Mouse (Mus musculus) stomach, postnatal 0 days (tissue): ENCODE data around the gene Dchs1. TPM values are rescaled to one million over a fixed set of nuclear protein-coding genes. Genes with fewer than 3 reads are reported as not detected.

Experiments used
- ATAC-seq: fragments of 200-750 bp; cut with Nextera tagmentation; 2 replicates; pipeline ENCODE4 v1.8.0; 2017; ENCODE audit not compliant: low FRiP score, low TSS enrichment
- DNase-seq: peaks from one replicate; pipeline ENCODE4 v3.0.0-alpha.2; 2016; ENCODE audit warnings: low spot score
- H3K27ac ChIP-seq: fragments of 300-500 bp; sonication (generic); replicated peaks from 2 replicates; pipeline ENCODE4 v1.5.1; 2014; ENCODE audit warnings: mild to moderate bottlenecking, control low read depth
- H3K27me3 ChIP-seq: fragments of 300-500 bp; sonication (generic); 2 replicates; pipeline ENCODE4 v1.6.1; 2014; ENCODE audit warnings: low read length; ENCODE audit not compliant: control insufficient read depth, insufficient read depth
- H3K36me3 ChIP-seq: fragments of 300-500 bp; sonication (generic); 2 replicates; pipeline ENCODE4 v1.6.1; 2014; ENCODE audit warnings: low read length, mixed read lengths; ENCODE audit not compliant: control insufficient read depth, insufficient read depth
- H3K4me1 ChIP-seq: fragments of 300-500 bp; sonication (generic); replicated peaks from 2 replicates; pipeline ENCODE4 v1.6.1; 2014; ENCODE audit warnings: antibody characterized with exemption; ENCODE audit not compliant: control insufficient read depth, insufficient read depth
- H3K4me2 ChIP-seq: fragments of 300-500 bp; sonication (generic); replicated peaks from 2 replicates; pipeline ENCODE4 v1.6.1; 2014; ENCODE audit warnings: low read depth, mild to moderate bottlenecking, control low read depth, moderate library complexity
- H3K4me3 ChIP-seq: fragments of 300-500 bp; sonication (generic); 2 replicates; pipeline ENCODE4 v1.5.1; 2014; ENCODE audit warnings: low read depth, low read length, control low read depth
- H3K9ac ChIP-seq: fragments of 300-500 bp; sonication (generic); 2 replicates; pipeline ENCODE4 v1.6.1; 2014; ENCODE audit warnings: mild to moderate bottlenecking, low read length, control low read depth, mixed read lengths
- H3K9me3 ChIP-seq: fragments of 300-500 bp; sonication (generic); 2 replicates; pipeline ENCODE4 v1.6.1; 2016; ENCODE audit warnings: low read length; ENCODE audit not compliant: control insufficient read depth
- CTCF ChIP-seq: IDR thresholded peaks from 2 replicates; pipeline ENCODE4 v1.5.1; 2016; ENCODE audit warnings: antibody characterized with exemption, low read depth, mild to moderate bottlenecking, moderate library complexity
- EP300 ChIP-seq: optimal IDR thresholded peaks from 2 replicates; pipeline ENCODE3; 2016; ENCODE audit warnings: antibody characterized with exemption
- WGBS: fragments of 180-500 bp; shearing (Covaris S2); extraction: QIAGEN DNeasy Blood & Tissue Kit; methylation state at CpG from one replicate; pipeline ENCODE4 v1.1.7; 2014; 5-methylcytosine and 5-hydroxymethylcytosine counted together
- polyA plus RNA-seq: library from polyadenylated mRNA; unstranded; fragments of >200 nt; fragmentation: Nextera tagmentation; extraction: Ambion mirVana; gene quantifications from 2 replicates; pipeline ENCODE4 v1.2.1, GENCODE M21; 2015

The Dchs1 gene
- polyA plus RNA-seq, 1 experiment from 2014 or later = 2.5 TPM

DNA sequence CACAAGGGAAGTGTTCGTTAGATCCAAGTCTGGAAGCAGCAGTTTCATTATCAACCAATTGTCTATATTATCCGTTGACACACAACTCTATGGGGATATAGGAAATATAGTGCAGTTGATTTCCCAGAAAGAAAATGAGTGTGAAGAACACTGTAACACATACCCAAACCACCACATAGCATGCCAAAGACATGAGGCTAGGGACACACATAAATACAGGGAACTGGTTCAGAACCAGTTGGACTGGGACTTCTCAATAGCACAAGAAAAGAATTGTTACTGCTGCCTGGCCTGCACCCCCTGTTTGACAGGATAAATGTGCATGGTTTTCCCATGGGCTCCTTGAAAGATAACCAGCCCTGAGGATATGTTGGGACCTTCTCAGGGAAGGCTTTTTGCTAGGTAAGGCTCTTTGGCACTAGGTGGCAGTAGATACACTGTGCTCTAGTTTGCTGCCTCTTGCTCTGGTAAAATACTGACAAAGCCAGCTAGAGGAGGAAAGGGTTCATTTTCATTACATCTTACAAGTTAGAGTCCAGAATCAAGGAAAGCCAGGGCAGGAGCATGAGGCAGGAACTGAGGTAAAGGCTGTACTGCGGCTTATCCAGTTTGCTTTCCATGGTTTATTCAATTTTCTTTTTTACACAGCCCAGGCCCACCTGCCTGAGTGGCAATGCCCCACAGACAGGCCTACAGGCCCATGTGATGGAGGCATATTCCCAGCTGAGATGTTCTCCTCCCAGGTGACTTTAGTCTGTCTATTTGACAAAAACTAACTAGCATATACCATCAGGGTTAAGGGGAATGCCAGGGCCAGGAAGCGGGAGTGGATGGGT is 61.1 kb downstream of the Dchs1 start:
- Histone ChIP-seq H3K4me1 (no peaks in the 10 kb centered on the region), H3K4me3 (no peak overlapping the region), H3K9ac (no peak overlapping the region), H3K36me3 (peaks cover under 1% of the 10 kb centered on the region; the same call in 1 of the 2 replicates), H3K9me3 (no peaks in the 10 kb centered on the region), H3K4me2 (no peak overlapping the region), H3K27ac (no peak overlapping the region), H3K27me3 (no peaks in the 10 kb centered on the region)
- peak; percentile 35 for DNase-seq
- 72% methylated on average over 4 of the region's 4 CpGs for WGBS
- peak; percentile 70 for ATAC-seq
- TF ChIP-seq CTCF (peak; percentile 95), EP300 (no peak)

DNA sequence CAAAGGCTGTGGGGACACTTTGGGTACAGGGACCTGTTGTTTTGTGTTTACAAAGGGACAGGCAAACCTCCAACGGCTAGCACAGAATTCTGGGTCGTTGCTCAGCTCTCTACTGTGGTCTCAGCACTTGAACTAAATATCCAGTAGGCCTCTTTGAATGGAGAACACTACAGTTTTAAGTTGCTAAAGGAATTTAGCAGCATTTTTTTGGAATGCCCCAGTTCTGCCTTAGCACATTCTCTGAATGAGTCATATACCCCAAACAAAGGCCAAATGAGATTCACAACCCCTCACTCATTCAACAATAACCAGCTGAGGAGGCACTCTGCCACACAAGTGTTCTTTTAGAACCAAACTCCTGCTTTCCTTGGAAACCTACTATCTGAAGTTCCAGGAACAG is 65.5 kb downstream of the Dchs1 start:
- no peak for TF ChIP-seq CTCF
- TF ChIP-seq EP300 = no peak
- no peaks in the 10 kb centered on the region for H3K9me3 ChIP-seq
- WGBS = 70% methylated on average over 2 of the region's 2 CpGs

DNA sequence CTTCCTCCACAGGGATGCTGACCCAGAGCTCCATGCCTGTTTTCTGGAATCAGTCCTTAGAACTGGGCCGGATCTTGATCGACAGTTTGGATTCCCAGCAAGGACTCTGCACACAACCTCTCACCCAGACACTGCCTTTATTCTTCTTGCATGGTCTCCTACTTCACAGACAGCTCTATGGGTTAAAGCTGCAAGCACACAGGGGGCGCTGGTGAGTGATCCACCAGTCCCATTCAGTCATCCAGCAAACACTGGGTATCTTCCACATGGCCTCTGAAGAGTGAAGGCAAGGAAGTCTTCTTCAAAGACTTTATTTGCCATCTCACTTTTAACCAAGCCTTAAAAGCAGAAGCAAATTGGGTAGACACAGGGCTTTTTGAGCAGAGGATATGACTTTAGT is 72.1 kb downstream of the Dchs1 start:
- Histone ChIP-seq H3K9ac (no peak overlapping the region), H3K27ac (no peak overlapping the region), H3K9me3 (no peaks in the 10 kb centered on the region), H3K27me3 (no peaks in the 10 kb centered on the region), H3K36me3 (no peaks in the 10 kb centered on the region), H3K4me1 (no peaks in the 10 kb centered on the region), H3K4me3 (no peak overlapping the region), H3K4me2 (no peak overlapping the region)
- no peak for ATAC-seq
- WGBS = 61% methylated on average over 3 of the region's 3 CpGs
- no peak for DNase-seq
- TF ChIP-seq CTCF = 0 out of 2 replicates have a peak, but pooled peaks have one; percentile 3
- no peak for TF ChIP-seq EP300

More for the DNA sequence above, 65.5 kb downstream of the Dchs1 start:
- Histone ChIP-seq H3K9ac (no peak overlapping the region), H3K4me3 (no peak overlapping the region), H3K27me3 (no peaks in the 10 kb centered on the region), H3K4me2 (no peak overlapping the region), H3K27ac (no peak overlapping the region), H3K36me3 (no peaks in the 10 kb centered on the region), H3K4me1 (no peaks in the 10 kb centered on the region)
- ATAC-seq = no peak
- DNase-seq = no peak

DNA sequence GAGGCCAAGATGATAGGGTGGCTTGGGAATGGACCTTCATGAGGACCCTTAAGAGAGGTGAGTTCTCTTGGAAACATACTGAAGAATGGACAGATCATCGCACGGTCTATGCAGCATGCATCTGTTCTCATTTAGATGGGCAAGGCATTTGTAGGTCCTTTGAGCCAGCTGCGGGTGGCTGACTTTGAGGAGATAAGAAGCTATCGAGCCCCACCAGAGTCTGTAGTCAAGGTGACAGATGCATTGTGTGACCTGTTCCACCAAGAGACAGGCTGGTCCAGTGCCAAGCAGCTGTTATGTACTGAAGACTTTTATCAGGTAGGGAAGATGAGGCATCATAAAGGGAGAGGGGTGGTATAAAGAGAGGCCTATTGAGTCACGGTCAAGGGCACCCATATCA is 78.7 kb downstream of the Dchs1 start:
- WGBS = 88% methylated on average over 5 of the region's 5 CpGs
- Histone ChIP-seq H3K4me1 (no peaks in the 10 kb centered on the region), H3K27me3 (no peaks in the 10 kb centered on the region), H3K9ac (no peak overlapping the region), H3K4me2 (no peak overlapping the region), H3K27ac (no peak overlapping the region), H3K9me3 (no peaks in the 10 kb centered on the region), H3K36me3 (no peaks in the 10 kb centered on the region), H3K4me3 (no peak overlapping the region)
- DNase-seq (no peak), ATAC-seq (no peak)
- TF ChIP-seq CTCF (no peak), EP300 (no peak)

DNA sequence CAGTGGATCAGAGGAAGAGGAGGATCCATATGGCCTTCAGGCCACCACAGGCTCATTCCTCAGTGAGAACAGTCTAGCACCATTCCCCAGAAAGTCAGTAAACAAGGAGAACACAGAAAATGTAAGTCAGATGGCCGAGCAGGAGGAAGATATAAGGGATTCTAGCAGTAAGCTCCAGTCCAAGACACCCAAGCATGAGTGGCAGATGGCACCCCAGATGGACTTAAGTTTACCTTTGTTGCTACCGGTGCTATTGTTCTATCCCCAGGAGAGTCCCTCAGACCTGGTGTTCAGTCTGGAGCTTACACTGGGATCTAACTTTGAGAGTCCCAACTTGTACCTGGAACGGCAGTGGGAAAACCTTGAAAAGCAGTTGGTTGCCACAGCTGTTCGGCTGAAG is 83.6 kb downstream of the Dchs1 start:
- H3K4me1 ChIP-seq = no peaks in the 10 kb centered on the region
- H3K36me3 ChIP-seq = no peaks in the 10 kb centered on the region
- TF ChIP-seq EP300 = no peak
- no peak for TF ChIP-seq CTCF
- H3K9me3 ChIP-seq = no peaks in the 10 kb centered on the region
- 91% methylated on average over 4 of the region's 4 CpGs for WGBS
- H3K4me3 ChIP-seq = no peak overlapping the region
- no peak overlapping the region for H3K9ac ChIP-seq
- no peak overlapping the region for H3K27ac ChIP-seq
- no peak for DNase-seq
- no peak overlapping the region for H3K4me2 ChIP-seq
- ATAC-seq = no peak
- no peaks in the 10 kb centered on the region for H3K27me3 ChIP-seq

DNA sequence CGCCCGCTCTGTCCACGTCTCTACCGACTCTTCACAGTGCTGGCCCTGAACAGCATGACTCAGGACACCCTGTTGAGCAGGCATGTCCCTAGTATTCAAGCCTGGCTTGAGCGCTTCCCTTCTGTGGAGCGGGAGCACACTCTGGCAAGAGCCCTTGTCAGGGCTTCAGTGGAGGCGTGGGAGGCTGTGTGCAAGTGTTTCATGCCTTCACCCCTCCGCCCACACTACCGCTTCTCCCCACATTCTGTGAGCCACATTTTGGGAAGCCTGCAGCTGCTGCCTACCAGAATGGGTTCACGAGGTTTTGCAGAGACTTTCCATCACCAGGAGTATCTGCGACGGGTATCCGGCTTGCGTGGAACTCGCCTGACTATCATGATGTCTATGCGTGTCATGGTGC is 84.3 kb downstream of the Dchs1 start:
- DNase-seq (no peak), ATAC-seq (no peak)
- H3K27me3 ChIP-seq = no peaks in the 10 kb centered on the region
- no peaks in the 10 kb centered on the region for H3K36me3 ChIP-seq
- H3K4me2 ChIP-seq = no peak overlapping the region
- H3K9me3 ChIP-seq = no peaks in the 10 kb centered on the region
- WGBS = 82% methylated on average over 16 of the region's 16 CpGs
- H3K9ac ChIP-seq = no peak overlapping the region
- TF ChIP-seq CTCF (no peak), EP300 (no peak)
- no peak overlapping the region for H3K4me3 ChIP-seq
- H3K27ac ChIP-seq = no peak overlapping the region
- H3K4me1 ChIP-seq = no peaks in the 10 kb centered on the region

Other genes with a start within 250 kb of the Dchs1 start
- gene Smpd1, start 233.3 kb downstream of the Dchs1 start, polyA plus RNA-seq = 79.7 and 91.0 TPM in 2 replicates
- gene Apbb1, start 206.0 kb downstream of the Dchs1 start, polyA plus RNA-seq = 16.6 and 18.5 TPM in 2 replicates
- gene Hpx, start 187.5 kb downstream of the Dchs1 start, polyA plus RNA-seq = 2.7 and 5.4 TPM in 2 replicates
- 14.5 TPM in 2 replicates for gene Trim3, start 154.1 kb downstream of the Dchs1 start, polyA plus RNA-seq
- 184 and 204 TPM in 2 replicates for gene Timm10b, start 147.6 kb downstream of the Dchs1 start, polyA plus RNA-seq
- gene Arfip2, start 147.2 kb downstream of the Dchs1 start, polyA plus RNA-seq = 53.0 and 53.2 TPM in 2 replicates
- 42.7 and 45.1 TPM in 2 replicates for gene Gm45799, start 147.1 kb downstream of the Dchs1 start, polyA plus RNA-seq
- 0.07 and 0.19 TPM in 2 replicates for gene Dnhd1, start 136.8 kb downstream of the Dchs1 start, polyA plus RNA-seq
- 265 and 289 TPM in 2 replicates for gene Ilk, start 51.1 kb downstream of the Dchs1 start, polyA plus RNA-seq
- 16.6 and 21.3 TPM in 2 replicates for gene Rrp8, start 50.3 kb downstream of the Dchs1 start, polyA plus RNA-seq
- 109 and 118 TPM in 2 replicates for gene Taf10, start 43.3 kb downstream of the Dchs1 start, polyA plus RNA-seq
- gene Tpp1, start 35.4 kb downstream of the Dchs1 start, polyA plus RNA-seq = 46.1 and 52.6 TPM in 2 replicates
- gene Mrpl17, start 23.4 kb upstream of the Dchs1 start, polyA plus RNA-seq = 320 and 359 TPM in 2 replicates
- 0.22 and 0.30 TPM in 2 replicates for gene Gm4070, start 166.3 kb upstream of the Dchs1 start, polyA plus RNA-seq